Mouse (Mus musculus) hindbrain, embryonic 11.5 days (tissue): ENCODE measurements at regions not wholly inside any gene's neighbourhood (a gene's known extent, or its start where the extent isn't known, plus 50 kb on each side); places are given as distances from the start of the nearest gene placed in this dataset.

Experiments used
- ATAC-seq: fragments of 200-750 bp; cut with Nextera tagmentation; 2 replicates; pipeline ENCODE4 v1.8.0; 2017; ENCODE audit warnings: mild to moderate bottlenecking, moderate TSS enrichment, moderate library complexity; ENCODE audit not compliant: low FRiP score
- DNase-seq: peaks from one replicate; pipeline ENCODE4 v3.0.0-alpha.2; 2015; ENCODE audit warnings: low spot score
- H3K27ac ChIP-seq: fragments of 300-500 bp; sonication (generic); 2 replicates; pipeline ENCODE4 v1.5.1; 2014; ENCODE audit warnings: mild to moderate bottlenecking, low read depth, low read length
- H3K27me3 ChIP-seq: fragments of 300-500 bp; sonication (generic); 2 replicates; pipeline ENCODE4 v1.6.1; 2014; ENCODE audit warnings: mild to moderate bottlenecking, low read length, moderate library complexity, mixed read lengths; ENCODE audit not compliant: control insufficient read depth, insufficient read depth
- H3K36me3 ChIP-seq: fragments of 300-500 bp; sonication (generic); 2 replicates; pipeline ENCODE4 v1.6.1; 2014; ENCODE audit warnings: mild to moderate bottlenecking, low read length, moderate library complexity, mixed read lengths; ENCODE audit not compliant: control insufficient read depth, insufficient read depth
- H3K4me1 ChIP-seq: fragments of 300-500 bp; sonication (generic); replicated peaks from 2 replicates; pipeline ENCODE4 v1.6.1; 2014; ENCODE audit warnings: low read length, mixed read lengths; ENCODE audit not compliant: control insufficient read depth, insufficient read depth
- H3K4me2 ChIP-seq: fragments of 300-500 bp; sonication (generic); replicated peaks from 2 replicates; pipeline ENCODE4 v1.6.1; 2014; ENCODE audit warnings: mild to moderate bottlenecking, low read depth, low read length
- H3K4me3 ChIP-seq: fragments of 300-500 bp; sonication (generic); 2 replicates; pipeline ENCODE4 v1.5.1; 2014; ENCODE audit warnings: low read depth, low read length
- H3K9ac ChIP-seq: fragments of 300-500 bp; sonication (generic); 2 replicates; pipeline ENCODE4 v1.6.1; 2014; ENCODE audit warnings: low read depth, low read length
- H3K9me3 ChIP-seq: fragments of 300-500 bp; sonication (generic); 2 replicates; pipeline ENCODE4 v1.6.1; 2016; ENCODE audit warnings: low read length; ENCODE audit not compliant: control insufficient read depth
- WGBS: fragments of 180-500 bp; shearing (Covaris S2); extraction: QIAGEN DNeasy Blood & Tissue Kit; methylation state at CpG from one replicate; pipeline ENCODE4 v1.1.7; 2014; 5-methylcytosine and 5-hydroxymethylcytosine counted together

DNA sequence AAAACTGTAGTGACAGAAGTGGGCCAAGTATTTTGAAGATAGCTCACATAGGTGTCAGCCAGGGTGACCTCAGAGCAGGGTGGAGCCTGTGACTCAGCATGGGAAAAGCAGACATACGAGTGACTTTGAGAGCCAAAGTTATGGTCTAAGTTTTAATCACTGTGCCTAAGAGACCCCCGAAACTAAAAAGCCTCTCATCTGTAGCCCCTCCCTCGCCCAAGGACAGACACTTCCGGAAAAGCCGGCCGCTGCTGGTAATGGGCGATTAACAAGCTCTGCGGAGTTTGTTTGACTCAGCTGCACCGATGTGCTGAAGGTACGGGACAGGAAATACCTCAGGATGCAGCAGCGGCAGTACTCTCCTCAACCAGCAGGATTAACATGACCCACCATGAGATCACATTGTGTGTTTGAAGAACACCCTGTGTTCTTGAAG, 182.1 kb upstream of the Foxn2 start:
- Histone ChIP-seq H3K9ac (no peak overlapping the region), H3K4me3 (no peak overlapping the region), H3K36me3 (no peaks in the 10 kb centered on the region), H3K27me3 (no peaks in the 10 kb centered on the region), H3K9me3 (no peaks in the 10 kb centered on the region), H3K4me1 (no peaks in the 10 kb centered on the region; the same call in 1 of the 2 replicates), H3K4me2 (no peak overlapping the region), H3K27ac (no peak overlapping the region)
- ATAC-seq (no peak), DNase-seq (peak; percentile 21)
- 73% methylated on average over 11 of the region's 11 CpGs for WGBS

DNA sequence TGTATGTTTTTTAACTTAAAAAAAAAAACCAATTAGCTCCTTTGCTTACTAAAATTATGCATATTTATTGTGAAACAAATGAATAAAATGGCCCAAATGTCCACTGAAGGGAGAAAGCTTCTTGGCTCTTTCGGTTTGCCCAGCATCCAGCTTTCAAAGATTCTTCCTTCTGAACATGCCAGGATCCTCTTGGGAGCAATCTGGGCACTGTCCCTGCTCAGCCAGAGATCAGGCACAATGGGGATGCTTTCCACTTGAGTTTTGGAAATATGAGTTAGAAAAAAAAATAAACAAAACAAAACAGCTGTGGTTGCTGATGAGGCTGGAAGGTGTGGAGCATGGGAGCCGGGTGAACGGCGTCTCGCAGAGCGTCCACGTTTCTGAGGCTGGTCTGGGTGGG, 180.3 kb upstream of the Foxn2 start:
- H3K4me3 ChIP-seq = no peak overlapping the region
- no peak overlapping the region for H3K4me2 ChIP-seq
- DNase-seq = no peak
- H3K27me3 ChIP-seq = no peaks in the 10 kb centered on the region
- no peaks in the 10 kb centered on the region for H3K36me3 ChIP-seq
- H3K9ac ChIP-seq = no peak overlapping the region
- H3K9me3 ChIP-seq = no peaks in the 10 kb centered on the region
- WGBS = 91% methylated on average over 7 of the region's 7 CpGs
- no peak for ATAC-seq
- no peak overlapping the region for H3K27ac ChIP-seq
- H3K4me1 ChIP-seq = no peaks in the 10 kb centered on the region; the same call in 1 of the 2 replicates

DNA sequence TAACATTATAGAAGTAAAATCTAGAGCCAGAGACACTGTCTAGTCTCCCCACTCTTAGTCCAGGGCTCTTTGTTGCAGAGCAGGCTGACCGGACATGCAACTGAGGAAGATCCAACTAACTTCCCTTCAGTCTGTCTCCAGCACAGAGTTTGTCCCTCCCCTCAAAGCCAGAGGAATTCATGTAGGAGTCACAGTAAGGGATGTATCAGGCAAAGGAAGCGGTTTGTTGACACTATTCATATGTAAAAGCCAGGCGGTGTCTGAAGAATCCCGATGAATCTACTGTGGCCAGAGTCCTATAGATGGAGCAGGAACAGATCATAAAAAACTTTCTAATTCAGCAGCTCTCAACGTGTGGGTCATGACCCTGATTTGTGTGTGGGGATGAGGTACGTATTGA, 179.7 kb upstream of the Foxn2 start:
- Histone ChIP-seq H3K4me2 (no peak overlapping the region), H3K27me3 (no peaks in the 10 kb centered on the region), H3K9me3 (no peaks in the 10 kb centered on the region), H3K36me3 (no peaks in the 10 kb centered on the region), H3K4me3 (no peak overlapping the region), H3K9ac (no peak overlapping the region), H3K27ac (no peak overlapping the region), H3K4me1 (no peaks in the 10 kb centered on the region; the same call in 1 of the 2 replicates)
- no peak for ATAC-seq
- no peak for DNase-seq
- WGBS = 43% methylated on average over 6 of the region's 6 CpGs

DNA sequence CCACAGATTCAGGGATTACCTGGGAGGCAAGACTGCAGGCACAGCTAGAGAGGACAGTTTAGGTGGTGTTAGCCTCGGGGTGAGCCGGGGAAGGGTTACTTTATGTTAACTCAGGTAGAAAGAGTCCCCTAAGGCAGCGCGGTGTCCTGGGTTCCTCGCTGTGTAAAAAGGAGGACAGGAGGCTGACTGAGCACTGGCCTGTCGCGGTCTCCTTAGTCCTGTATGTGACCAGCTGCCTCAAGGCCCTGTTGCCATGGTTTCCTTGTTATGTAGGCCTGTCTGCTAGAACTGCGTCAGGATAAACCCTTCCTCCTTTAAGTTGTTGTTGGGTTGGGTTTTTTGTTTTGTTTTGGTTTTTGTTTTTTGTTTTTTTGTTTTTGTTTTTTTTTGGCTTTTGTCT, 179.0 kb upstream of the Foxn2 start:
- Histone ChIP-seq H3K9ac (no peak overlapping the region), H3K4me1 (no peaks in the 10 kb centered on the region; the same call in 1 of the 2 replicates), H3K4me2 (no peak overlapping the region), H3K27ac (no peak overlapping the region), H3K36me3 (no peaks in the 10 kb centered on the region), H3K27me3 (no peaks in the 10 kb centered on the region), H3K9me3 (no peaks in the 10 kb centered on the region), H3K4me3 (no peak overlapping the region)
- peak; percentile 51 for DNase-seq
- 36% methylated on average over 8 of the region's 8 CpGs for WGBS
- no peak for ATAC-seq

DNA sequence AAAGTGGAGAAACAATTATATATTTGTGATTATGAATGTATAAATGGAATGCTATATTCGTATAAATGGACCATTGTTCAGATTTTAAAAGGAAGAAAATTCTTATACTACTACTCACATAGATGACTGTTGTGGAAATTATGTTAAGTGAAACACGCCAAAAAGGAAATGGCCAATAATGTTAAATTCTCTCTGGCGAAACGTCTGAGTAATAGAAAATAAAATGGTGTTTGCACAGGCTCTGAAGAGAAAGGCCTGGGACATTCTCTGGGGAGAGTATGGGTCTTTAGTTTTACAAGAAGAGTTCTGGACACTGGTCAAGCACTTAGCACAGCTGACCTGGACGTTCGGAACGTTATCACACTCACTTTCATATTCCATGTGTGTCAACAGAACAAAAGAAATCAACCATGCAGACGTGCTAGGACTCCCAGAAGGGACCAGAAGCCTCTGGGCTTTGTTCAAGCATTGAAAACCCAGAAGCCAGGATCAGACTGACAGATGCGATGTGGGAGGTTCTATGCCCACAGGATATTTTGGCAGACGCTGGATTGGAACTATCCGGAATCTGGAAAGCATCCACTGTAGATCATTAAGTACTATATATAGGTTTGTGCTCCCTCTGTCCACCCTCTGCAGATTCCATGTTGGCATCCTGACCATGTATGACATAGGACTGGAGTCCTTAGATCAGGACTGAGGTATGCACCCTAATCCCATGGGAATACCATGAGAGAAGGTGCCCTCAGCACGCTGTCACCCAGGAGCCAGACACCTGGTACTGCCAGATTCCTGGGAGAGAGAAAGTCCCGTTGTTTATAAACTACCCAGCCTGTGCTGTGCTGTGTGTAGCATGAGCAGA, 178.0 kb upstream of the Foxn2 start:
- no peak overlapping the region for H3K27ac ChIP-seq
- no peaks in the 10 kb centered on the region for H3K36me3 ChIP-seq
- H3K27me3 ChIP-seq = no peaks in the 10 kb centered on the region
- ATAC-seq = peak; percentile 22; the same call in 1 of the 2 replicates
- no peak overlapping the region for H3K9ac ChIP-seq
- H3K4me3 ChIP-seq = no peak overlapping the region
- WGBS = 74% methylated on average over 13 of the region's 13 CpGs
- no peaks in the 10 kb centered on the region for H3K9me3 ChIP-seq
- no peak for DNase-seq
- H3K4me1 ChIP-seq = no peaks in the 10 kb centered on the region
- no peak overlapping the region for H3K4me2 ChIP-seq

DNA sequence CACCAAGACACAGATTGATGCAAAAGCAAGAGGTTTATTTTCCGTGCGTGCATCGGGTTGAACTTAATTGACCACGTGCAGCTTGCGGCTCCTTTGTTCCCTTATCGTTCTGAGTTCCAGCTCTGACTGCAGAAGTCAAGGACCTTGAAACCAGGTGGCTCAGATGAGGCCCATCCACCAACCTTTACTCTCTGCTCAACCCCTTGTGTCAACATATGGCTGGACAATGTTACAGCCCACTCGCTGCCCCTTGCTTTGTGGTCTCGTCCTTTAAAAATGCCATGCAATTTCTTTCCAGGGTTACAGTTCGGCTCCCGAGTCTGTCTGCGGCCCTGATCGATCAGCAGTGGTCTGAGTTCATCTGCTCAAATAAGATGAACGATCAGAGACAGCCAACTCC, 175.2 kb upstream of the Foxn2 start:
- Histone ChIP-seq H3K9me3 (no peaks in the 10 kb centered on the region), H3K36me3 (no peaks in the 10 kb centered on the region), H3K4me3 (no peak overlapping the region), H3K27ac (no peak overlapping the region), H3K9ac (no peak overlapping the region), H3K4me2 (no peak overlapping the region), H3K27me3 (no peaks in the 10 kb centered on the region), H3K4me1 (no peaks in the 10 kb centered on the region)
- ATAC-seq = no peak
- WGBS = 83% methylated on average over 13 of the region's 13 CpGs
- no peak for DNase-seq

DNA sequence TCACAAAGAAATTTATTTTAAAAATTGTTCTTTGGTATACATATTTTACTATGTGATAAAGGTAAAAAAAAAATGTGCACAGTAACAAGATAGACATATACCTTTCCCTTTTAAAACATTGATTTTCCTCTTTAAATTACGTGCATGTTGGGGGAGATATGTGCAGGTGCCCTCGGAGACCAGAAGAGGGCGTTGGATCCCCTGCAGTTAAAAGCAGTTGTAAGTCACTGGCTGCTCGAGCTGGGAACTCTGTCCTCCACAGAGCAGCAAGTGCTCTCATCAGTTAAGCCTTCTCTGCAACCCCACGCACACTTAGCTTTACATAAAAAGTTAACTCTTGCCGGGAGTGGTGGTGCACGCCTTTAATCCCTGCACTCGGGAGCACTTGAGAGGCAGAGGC, 172.3 kb upstream of the Foxn2 start:
- Histone ChIP-seq H3K9ac (no peak overlapping the region), H3K27me3 (no peaks in the 10 kb centered on the region), H3K4me2 (no peak overlapping the region), H3K27ac (no peak overlapping the region), H3K4me3 (no peak overlapping the region), H3K4me1 (no peaks in the 10 kb centered on the region), H3K9me3 (no peaks in the 10 kb centered on the region), H3K36me3 (no peaks in the 10 kb centered on the region)
- WGBS = 91% methylated on average over 8 of the region's 8 CpGs
- DNase-seq (no peak), ATAC-seq (no peak)

DNA sequence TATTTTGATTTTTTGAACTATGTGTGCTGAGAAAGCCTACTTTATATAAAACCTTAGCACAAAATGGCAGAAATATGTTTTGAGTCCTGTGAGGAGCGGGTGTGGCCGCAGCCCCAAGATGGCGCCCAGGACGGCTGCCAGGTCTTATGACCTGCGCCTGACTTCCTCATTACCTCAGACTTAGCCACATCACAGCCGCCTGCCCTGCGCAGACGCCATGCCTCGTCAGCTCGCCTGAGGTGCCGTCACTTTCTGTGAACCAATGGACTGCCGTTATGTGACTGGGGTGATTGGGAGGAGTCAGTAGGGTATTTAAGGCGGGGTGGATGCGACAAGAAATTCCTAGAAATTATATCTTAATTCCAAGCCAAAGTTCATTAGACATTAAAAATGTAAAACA, 171.7 kb upstream of the Foxn2 start:
- Histone ChIP-seq H3K4me1 (no peaks in the 10 kb centered on the region), H3K9me3 (no peaks in the 10 kb centered on the region), H3K9ac (no peak overlapping the region), H3K4me3 (no peak overlapping the region), H3K36me3 (no peaks in the 10 kb centered on the region), H3K27me3 (no peaks in the 10 kb centered on the region), H3K4me2 (no peak overlapping the region), H3K27ac (no peak overlapping the region)
- no peak for ATAC-seq
- no peak for DNase-seq
- 97% methylated on average over 14 of the region's 14 CpGs for WGBS

DNA sequence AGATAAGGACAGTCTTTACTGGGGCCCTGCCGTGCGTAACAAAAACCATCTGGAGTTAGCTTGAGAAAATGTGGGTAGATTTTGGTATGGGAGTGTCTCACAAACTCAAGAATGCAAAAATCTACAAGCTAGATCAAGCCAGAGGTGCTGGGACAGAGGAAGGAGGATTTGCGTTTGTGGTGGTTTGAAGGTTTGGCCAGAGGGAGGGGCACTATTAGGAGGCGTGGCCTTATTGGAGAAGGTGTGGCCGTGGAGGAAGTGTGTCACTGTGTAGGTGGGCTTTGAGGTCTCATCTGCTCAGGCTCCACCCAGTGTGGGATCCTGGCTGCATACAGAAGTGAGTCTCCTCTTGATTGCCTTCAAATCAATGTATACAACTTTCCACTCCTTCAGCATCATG, 169.6 kb upstream of the Foxn2 start:
- H3K27me3 ChIP-seq = no peaks in the 10 kb centered on the region
- H3K36me3 ChIP-seq = no peaks in the 10 kb centered on the region
- 86% methylated on average over 5 of the region's 5 CpGs for WGBS
- H3K9ac ChIP-seq = no peak overlapping the region
- no peaks in the 10 kb centered on the region for H3K9me3 ChIP-seq
- no peak overlapping the region for H3K4me3 ChIP-seq
- H3K4me1 ChIP-seq = no peaks in the 10 kb centered on the region
- H3K27ac ChIP-seq = no peak overlapping the region
- DNase-seq (no peak), ATAC-seq (no peak)
- H3K4me2 ChIP-seq = no peak overlapping the region
